Mouse (Mus musculus) thymus, postnatal 0 days (tissue): ENCODE measurements around the gene Babam2. TPM values are rescaled to one million over a fixed set of nuclear protein-coding genes. Genes with fewer than 3 reads are reported as not detected.

Source experiments
- DNase-seq: peaks from one replicate; pipeline ENCODE4 v3.0.0-alpha.2; 2015; ENCODE audit warnings: low spot score
- polyA plus RNA-seq: library from polyadenylated mRNA; unstranded; fragments of >200 nt; fragmentation: Nextera tagmentation; extraction: Ambion mirVana; gene quantifications from 2 replicates; pipeline ENCODE4 v1.2.1, GENCODE M21; 2015

Babam2 gene
- polyA plus RNA-seq, 1 experiment from 2014 or later: 53.9 TPM

DNA sequence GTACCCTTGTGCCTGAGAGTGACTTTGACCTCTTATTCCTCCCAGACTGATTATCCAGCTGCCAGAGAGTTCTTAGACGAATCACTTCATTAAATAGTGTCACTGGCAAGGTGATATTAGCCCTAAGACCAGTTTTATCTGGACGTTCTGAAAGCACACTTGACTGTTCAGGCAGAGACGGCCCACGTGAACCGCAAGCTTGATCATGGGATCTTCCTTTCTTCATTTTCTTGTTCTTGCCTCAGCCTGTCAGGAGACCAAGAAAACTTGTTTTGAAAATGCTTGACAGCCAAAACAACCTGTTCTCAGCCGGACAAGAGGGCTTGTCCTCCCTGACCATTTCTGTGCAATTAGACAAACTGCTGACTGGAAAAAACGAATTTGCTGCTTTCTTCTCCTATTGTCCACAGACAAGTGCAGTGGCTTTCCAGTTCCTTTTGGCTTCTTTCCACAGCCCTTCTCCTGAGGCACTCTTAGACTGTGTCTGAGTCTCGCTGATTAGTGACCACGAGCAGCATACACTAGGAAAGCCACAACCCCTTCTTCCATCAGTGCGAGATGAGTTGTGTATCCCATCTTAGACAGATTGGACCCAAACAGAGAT lies 372.2 kb downstream of the Babam2 start:
- DNase-seq: no peak

DNA sequence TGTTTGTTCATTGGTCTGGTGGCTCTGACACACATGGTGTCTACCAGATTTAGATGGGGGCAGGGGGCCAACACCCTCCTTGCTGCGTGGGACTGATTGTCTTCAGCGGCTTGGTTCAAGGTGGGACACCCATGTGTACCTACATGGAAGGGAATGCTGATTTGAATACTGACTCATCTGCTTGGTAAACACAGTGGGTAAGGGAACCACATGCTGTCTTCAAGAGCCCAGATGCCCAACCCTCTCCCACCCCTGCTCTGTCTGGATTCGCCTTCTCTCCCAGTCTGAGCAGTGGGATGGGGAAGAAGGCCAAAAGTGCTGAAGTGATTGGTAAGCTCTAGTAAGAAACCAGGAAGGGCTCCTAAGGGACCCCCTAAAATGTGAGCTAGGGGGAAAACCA lies 373.3 kb downstream of the Babam2 start:
- no peak for DNase-seq

DNA sequence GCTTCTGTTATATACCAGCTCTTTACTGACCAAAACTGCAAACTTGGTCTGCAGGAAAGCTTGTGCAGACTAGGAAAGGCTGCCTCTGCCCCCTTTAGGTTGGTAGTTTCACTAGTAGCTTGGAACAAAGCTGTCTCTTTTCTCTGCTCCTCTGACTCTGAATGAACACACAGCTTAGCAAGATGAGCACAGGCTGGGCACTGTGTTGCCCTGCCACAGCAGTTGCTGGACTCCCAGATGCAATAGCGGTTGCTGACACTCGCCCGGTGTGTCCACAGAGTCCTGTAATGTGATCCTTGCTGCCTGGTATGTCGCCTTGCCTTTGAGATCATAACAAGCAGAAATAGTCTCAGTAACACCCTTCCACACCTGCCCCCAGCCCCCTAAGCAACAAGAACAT lies 373.8 kb downstream of the Babam2 start:
- DNase-seq: no peak

DNA sequence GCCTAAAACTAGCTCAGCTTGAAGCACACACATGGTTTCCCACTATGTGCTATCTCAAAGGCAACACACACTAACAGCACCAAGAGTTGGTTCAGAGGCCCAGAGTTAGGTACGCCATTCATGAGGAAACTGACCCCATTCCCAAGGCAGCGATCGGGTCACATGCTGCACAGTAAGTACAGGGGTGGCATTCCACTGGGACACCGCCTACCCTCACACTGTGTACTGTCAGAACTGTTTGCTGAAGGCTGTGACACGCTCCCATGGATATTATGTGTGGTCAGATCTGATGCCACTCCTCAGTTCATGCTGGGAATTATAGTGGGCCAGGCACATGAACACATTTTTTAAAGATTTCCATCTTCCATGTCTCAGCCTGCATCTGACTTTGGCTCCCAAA lies 374.3 kb downstream of the Babam2 start:
- no peak for DNase-seq

DNA sequence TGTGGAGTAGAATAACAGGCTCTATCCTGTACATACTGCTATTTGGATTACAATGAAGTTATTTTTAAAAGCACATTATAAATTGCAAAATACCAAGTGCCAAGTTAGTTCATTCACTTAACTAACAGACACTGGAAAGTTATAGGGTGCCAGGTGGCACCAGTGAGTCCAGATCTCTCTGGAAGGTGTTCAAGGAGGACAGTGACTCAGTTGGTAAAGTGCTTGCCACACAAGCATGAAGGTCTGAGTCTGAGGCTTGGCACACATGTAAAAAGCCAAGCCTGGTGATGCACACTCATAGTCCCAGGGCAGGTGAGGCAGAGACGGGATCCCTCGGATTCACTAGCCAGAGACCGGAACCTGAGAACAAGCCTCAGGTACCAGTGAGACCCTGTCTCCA lies 375.4 kb downstream of the Babam2 start:
- DNase-seq: no peak

DNA sequence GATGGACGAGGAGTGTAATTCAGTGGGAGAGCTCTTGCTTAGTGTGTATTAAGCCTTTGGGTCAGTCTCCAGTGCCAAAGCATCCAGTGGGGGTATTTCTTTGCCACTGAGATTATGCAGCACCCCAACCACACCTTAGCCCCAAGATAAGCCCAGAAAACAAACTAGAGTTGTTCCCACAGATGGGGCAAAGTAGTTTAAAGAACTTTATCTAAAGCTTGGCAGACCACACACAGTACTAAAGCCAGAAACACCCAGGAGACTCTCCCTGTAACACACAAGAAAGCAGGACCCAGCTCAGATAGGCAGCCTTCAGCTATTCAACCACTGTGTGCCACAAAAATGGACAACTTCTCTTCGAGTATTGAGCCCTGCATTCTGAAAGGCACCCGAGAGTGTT lies 376.6 kb downstream of the Babam2 start:
- DNase-seq: no peak

DNA sequence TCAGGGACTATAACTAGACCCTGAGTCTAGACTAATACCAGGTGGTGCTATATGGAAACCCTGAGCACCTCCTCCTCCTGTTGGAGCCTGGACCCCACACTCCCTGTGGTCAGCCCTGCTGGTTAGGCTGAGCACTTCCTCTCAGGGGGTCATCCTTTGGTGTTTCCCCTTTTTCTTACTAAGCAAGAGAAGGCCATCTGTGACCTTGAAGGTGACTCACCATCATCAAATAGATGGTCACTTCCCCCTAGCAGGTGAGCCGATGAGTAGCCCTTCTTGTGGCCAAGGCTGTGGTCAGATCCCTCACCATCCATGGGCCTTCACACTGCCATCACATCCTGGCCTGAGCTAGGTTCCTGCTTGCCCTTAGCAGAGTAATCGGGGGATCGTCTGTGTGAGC lies 379.7 kb downstream of the Babam2 start:
- DNase-seq: no peak

DNA sequence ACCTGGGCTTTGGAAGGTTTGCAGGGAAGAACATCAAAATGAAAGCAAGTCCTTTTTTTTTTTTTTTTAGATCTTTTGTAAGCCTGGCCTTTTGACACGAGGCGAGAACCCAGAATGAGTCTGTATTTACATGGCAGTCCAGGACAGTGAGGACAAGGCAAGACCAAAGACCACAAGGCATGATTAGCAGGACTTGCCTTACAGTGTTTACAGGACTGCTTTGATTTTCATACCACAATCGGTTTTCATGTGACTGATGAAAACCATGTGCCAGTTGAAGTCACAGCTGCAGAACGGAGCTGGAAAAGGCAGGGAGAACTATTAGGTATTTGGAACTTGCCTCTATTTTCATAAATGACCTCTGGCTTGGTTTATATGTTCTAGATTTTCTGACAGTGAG lies 381.5 kb downstream of the Babam2 start:
- DNase-seq: no peak

DNA sequence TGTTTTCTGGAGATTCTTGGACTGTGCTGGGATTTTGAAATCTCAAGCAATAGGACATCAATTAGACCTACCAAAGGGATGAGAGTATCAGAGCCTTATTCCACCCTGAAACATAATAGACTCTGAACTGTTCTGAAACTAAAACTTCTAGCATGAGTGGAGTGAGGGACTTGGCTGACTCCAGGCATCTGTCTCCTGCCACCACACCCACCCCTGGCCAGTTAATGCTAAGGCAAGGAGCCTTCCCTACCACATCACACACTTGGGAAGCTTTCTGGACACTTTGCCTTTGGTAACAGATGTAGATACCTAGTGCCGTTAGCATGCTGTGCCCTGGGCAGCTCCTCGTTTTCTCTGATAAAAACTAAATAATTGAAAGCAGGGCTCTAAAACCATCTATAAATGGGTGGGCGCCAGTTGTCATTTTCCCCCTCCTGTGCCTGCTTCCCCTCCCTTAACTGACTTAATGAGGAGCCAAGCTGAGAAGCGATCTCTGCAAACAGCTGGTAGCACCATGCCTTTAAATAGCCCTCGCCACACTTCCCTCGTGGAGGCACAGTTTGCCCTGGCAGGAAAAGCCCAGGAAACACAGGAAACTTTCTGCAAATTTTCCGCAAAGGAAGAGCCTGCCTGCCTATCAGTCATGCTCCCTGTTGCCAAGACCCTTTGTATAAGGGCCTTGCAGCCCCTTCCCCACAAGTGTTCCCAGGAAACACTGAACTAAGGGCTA lies 383.2 kb downstream of the Babam2 start:
- no peak for DNase-seq

DNA sequence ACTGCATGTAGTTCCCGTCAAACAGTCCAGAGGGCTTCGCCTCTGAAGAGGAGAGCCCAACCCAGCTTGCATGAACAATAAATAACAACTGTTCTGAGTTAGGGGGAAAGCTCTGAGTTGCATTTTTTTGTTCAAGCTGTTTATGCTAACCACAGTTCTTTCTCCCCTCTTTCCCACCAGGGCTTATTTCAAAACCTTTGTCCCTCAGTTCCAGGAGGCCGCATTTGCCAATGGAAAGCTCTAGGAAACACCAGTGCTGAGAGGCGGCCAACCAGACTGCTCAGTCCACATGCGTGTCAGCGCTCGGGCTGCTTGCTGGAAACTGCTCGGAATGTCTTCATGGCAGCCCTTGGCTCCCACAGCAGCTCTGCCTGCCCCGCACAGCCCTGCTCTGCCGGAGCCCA lies 386.9 kb downstream of the Babam2 start:
- DNase-seq: no peak

DNA sequence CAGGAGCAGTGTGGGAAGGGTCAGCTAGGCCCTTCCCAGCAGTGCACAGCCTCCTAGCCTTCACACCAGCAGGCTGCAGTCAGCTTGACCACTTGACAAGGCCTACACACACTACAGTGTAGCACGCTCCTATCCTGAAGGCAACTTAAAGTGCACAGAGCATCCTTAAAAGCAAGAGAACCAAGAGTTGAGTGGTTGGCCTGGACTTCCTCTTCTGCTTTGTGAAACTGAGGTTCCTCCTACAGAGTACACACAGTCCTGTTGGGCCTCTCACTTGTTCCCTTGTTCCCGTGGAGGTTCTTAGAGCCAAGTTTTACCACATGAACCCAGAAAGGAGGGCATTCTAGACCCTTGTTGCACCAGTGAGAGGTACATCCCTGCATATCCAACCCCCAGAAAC lies 388.1 kb downstream of the Babam2 start:
- no peak for DNase-seq

DNA sequence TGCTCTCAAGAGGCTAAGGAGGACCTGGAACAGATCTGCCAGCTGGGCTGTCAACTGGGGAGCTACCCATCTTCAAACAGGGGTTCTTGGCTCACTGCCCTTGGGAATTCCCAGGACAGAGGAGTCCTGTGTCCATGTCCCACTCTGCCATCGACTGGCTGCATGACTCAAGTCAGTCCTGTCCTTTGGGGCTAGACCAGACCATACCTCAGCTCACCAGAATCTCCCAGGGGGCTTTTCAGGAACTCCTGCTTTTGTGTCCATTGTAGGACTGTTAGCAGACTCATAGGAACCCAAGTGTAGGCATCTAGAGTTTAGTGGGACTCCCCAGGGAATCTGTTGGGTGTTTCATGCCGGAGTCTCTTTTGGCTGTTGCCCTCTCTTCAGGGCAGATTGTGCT lies 388.5 kb downstream of the Babam2 start:
- no peak for DNase-seq

DNA sequence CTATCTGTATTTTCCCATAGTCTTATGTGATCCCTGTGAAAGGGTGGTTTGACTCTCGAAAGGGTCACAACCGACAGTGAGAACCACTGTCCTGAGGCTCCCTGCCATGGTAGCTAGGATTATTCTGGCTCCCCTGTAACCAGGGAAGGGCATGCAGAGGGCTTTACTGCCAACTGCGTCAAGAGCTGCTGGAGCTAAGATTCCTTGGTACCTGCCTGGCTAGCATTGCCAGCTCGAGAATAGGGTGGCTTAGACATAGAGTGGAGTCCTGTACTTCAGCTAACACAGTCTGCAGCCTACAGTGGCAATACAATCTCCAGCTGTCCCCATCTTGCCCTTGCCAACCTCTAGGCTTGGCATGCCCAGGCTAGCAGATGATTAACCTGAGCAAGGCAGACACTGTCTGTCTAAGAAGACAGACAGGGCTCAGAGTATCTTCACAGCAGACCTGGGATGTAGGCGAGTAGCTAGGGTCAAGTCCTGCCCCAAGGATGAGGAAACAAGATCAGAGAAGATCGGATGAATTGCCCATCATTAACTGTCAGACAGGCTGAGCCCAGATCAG lies 389.1 kb downstream of the Babam2 start:
- DNase-seq: no peak

DNA sequence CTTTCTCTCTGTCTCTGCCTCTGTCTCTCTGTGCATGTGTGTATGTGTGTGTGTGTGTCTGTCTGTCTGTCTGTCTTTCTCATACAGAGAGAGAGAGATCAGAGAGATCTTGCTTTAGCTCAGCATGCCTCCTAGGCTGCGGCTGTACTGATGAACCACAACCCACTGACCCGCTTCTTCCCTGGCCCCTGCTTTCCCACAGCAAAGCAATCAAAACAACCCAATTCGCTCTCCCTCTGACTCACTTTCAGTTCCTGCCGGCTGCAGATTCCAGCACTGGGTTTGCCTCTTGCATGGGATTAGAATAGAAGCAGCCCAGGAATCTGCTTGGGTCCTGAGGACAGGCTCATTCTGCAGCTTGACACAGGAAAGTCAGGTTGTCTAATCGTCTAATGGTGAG lies 392.0 kb downstream of the Babam2 start:
- no peak for DNase-seq

DNA sequence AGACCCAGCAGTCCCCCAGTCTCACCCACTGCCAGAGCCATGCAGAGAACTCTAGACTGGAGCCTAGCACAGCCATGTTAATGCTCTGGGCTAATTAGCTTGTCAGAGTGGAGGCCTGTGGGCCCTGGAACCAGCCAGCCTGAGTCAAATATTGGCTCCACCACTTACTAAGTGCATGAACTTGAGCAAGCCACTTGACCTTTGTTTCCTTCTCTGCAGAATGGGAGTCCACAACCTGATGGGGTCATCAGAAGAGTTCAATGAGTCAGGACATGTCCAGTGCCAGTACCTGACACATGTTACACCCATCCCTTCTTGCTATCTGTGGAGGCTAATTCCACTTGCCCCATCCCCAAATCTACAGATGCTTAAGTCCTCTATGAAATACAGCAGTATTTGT lies 394.8 kb downstream of the Babam2 start:
- no peak for DNase-seq

DNA sequence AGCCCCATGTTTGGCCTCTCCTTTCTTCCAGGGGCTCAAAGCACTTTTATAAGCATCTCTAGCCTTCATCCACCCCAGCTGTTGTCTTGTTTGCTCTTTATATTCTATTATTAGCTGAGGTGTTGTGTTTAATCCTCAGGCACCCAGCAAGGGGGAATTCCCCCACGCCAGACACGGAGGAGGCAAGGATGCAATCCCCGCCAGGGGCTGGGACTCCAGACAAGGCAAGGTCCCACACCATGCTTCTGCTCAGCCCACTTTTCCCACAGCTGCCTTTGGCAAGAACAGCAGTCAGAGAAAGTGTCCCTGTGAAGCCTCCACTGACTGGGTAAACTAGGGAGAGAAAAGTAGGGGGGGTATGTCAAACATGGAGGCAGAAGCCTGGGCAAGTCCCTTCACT lies 401.2 kb downstream of the Babam2 start:
- no peak for DNase-seq

DNA sequence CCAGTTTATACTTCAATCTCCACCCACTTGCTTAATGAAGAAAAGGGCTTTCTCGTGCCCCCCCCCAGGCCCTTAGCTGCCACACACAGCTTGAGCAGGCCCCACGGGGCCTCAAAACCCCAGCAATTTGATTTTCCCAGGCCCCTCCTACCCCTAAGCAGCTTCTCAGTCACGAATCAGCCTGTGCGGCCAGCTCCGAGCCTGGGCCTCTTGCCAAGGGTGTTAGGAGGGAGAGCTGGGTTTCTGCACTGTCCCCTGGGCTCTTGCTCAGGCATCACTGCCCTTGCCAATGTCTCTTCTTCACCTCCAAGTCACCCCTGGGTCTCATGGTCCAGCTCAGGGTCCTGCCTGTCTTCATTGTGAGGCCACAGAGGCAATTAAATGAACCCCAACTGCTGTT lies 405.0 kb downstream of the Babam2 start:
- DNase-seq: no peak

DNA sequence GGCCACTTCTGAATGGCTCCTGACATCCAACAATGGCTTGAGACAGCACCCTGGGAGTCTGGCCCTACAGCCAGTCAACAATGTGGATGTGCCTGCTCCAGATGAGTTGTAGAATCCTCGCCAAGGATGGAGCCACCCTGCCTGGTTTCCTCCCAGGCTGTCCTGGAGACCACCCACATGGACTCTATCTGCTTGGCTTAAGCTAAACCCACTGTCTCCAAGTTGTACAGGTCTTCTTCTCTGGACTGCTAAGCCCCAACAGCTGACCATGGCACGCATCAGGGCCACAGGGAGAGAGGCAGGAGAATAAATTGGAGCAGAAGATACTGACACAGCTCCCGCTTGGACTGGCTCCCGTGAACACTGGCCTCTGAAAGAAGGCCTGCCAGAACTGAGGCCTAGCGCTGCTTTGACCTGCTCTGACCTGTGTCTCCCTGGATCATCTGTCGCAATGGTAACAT lies 405.5 kb downstream of the Babam2 start:
- DNase-seq: no peak

DNA sequence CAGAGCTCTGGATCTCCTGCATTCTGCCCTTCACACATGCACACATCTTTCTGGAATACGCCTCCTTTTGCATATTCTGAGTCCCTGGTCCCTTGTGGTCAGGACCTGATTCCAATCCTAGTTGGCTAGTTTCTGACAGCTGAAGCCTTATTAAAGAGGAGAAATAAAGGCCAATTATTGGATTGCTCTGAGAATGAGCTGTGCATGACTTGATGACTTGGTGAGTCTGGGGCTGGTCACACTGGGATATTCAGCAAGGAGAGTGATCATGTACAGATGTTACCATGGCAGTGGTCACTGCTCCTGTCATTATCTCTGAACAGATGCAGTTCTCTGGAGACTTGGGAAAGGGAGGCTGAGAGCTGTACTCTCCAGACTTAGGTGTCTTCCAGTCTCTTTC lies 406.1 kb downstream of the Babam2 start:
- no peak for DNase-seq

DNA sequence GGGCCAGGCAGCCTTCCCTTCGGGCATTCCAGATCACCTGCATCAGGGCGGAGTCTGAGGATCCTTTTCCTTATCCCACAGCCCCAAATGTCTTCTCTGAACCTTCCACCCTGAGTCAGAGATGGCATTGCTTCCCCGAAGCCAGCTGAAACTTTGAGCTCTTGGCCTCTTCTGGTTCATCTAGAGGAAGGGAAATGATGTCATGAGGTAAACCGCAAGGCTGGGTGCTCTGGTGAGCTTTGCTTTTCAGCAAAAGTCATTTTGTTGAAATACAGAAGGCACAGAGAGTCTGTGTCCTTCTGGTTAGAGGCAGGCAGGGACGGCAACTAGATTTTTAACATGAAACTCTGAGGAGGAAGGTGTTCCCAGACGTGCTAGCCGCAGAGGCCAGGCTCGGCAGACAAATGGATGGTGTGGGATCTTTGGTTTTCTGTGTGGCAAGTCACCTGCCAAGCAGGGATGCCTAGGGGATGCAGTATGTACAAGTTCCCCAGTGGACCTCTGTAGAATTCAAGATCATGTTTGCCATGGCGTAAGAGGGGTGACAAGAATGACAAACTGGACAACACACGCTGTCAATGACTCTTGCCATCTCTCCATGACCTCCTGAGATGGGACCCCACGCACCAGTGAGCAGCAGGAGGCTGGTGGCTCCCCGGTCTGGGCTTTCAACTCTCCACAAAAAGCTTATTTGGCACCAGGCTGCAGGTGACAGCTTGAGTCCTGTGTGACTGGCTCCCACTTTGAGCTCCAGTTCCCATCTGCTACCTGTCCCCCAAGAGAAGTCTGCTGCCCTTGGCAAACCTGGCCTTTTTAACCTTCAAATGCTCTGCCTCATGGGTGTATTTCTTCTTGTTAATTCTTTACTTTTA lies 406.9 kb downstream of the Babam2 start:
- DNase-seq: peak; percentile 85

DNA sequence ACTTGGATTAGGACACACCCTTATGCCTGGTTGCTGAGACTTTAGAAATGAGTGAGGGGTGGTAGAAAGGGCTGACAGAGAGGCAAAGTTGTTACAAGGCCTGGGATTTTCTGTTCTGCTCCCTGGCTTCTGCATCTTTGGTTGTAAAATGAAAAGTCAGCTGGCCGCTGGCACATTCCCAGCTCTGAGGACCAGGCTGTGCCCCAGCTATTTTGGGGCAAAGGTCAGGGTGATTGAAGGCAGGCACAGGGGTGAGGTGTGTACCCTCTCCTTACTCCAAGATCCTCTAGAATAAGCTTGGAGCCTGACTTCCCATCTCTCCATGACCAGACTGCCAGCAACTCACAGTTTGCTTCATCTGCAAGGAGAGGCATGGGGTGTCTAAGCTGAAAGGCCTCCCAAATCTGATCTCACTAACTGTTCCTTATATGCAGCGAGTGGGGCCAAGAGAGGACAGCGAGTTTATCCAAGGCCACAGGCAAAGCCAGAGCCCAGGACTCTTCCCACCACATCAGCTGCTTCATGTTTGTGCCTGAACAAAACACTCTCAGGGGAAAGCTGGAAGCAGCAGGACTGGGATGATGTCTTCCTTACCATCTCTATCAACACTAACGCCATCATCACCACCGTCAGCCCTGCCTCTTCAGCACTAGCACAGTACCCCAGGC lies 409.1 kb downstream of the Babam2 start:
- no peak for DNase-seq
